ENCODE assay signal across 9 mouse cellular contexts in genomic region chr4:83409867-83410505, GRCm38 (mm10). TPM values are rescaled to one million over a fixed set of nuclear protein-coding genes. Genes with fewer than 3 reads are reported as not detected.
DNase-seq lines count a peak whose midpoint lies in the region.
"Had no signal": no experiment of that assay in that cellular context is flagged by ENCODE, and none has a peak within 500 bp of the region (broad histone marks: within the 10 kb centered on the region; RNA-seq: fewer than 3 reads in every experiment).

No protein-coding gene starts in this region.

- DNase-seq in kidney, adult 9 months = peak; percentile 21
- DNase-seq in kidney, postnatal 4 days = no peak
- DNase-seq in 3134 (ENCODE audit: extremely low read depth, insufficient read length, low spot score) (peak; percentile 55), 3T3-L1 (ENCODE audit: low read depth, low spot score) (peak; percentile 71)
- peak; percentile 81 for DNase-seq in brain, adult 2 months (ENCODE audit: low read depth, low spot score)
- no peak for DNase-seq in right cerebral cortex, postnatal 10 days (ENCODE audit: low spot score in 2 of 2)
- no peak for DNase-seq in layer of hippocampus, postnatal 10 days (ENCODE audit: low spot score in 2 of 2)
- DNase-seq: left cerebral cortex, postnatal 4 days; right cerebral cortex, postnatal 4 days had no signal

RNA-seq across cellular contexts. Expression of gene Snapc3, which starts 7.5 kb away (rescaled TPM):
- 10 to 100 TPM; 42.2 to 44.7 TPM for total RNA-seq in layer of hippocampus, postnatal 10 days (2021)

Comparison
In these comparisons a context has a peak if more than half of its experiments do, and no peak if none do; other contexts are left out.
1. DNase-seq: peak in kidney, adult 9 months (single experiment), 3134 (single experiment), 3T3-L1 (single experiment) and brain, adult 2 months (single experiment); none in kidney, postnatal 4 days (0 of 2), right cerebral cortex, postnatal 10 days (0 of 2) and layer of hippocampus, postnatal 10 days (0 of 2).